Mouse (Mus musculus) forebrain, postnatal 0 days (tissue): ENCODE results near the gene Epha8. TPM values are rescaled to one million over a fixed set of nuclear protein-coding genes. Genes with fewer than 3 reads are reported as not detected.

ENCODE experiments used
- ATAC-seq: fragments of 200-750 bp; cut with Nextera tagmentation; 2 replicates; pipeline ENCODE4 v1.8.0; 2017; ENCODE audit warnings: mild to moderate bottlenecking, moderate library complexity
- DNase-seq: peaks from one replicate; pipeline ENCODE4 v3.0.0-alpha.2; 2015
- H3K27ac ChIP-seq: fragments of 300-500 bp; sonication (generic); 2 replicates; pipeline ENCODE4 v1.5.1; 2014; ENCODE audit warnings: low read depth, mild to moderate bottlenecking, antibody characterized with exemption, low read length, moderate library complexity, mixed read lengths
- H3K27me3 ChIP-seq: fragments of 300-500 bp; sonication (generic); 2 replicates; pipeline ENCODE4 v1.6.1; 2014; ENCODE audit warnings: mild to moderate bottlenecking, low read length, mixed read lengths; ENCODE audit not compliant: insufficient read depth
- H3K36me3 ChIP-seq: fragments of 300-500 bp; sonication (generic); 2 replicates; pipeline ENCODE4 v1.6.1; 2014; ENCODE audit warnings: mild to moderate bottlenecking, moderate library complexity; ENCODE audit not compliant: insufficient read depth
- H3K4me1 ChIP-seq: fragments of 300-500 bp; sonication (generic); 2 replicates; pipeline ENCODE4 v1.6.1; 2014; ENCODE audit warnings: antibody characterized with exemption; ENCODE audit not compliant: insufficient read depth
- H3K4me2 ChIP-seq: fragments of 300-500 bp; sonication (generic); 2 replicates; pipeline ENCODE4 v1.6.1; 2014; ENCODE audit warnings: low read depth, mild to moderate bottlenecking, moderate library complexity
- H3K4me3 ChIP-seq: fragments of 300-500 bp; sonication (generic); 2 replicates; pipeline ENCODE4 v1.5.1; 2014; ENCODE audit warnings: low read depth, low read length, mixed read lengths
- H3K9ac ChIP-seq: fragments of 300-500 bp; sonication (generic); 2 replicates; pipeline ENCODE4 v1.6.1; 2014; ENCODE audit warnings: mild to moderate bottlenecking
- H3K9me3 ChIP-seq: fragments of 300-500 bp; sonication (generic); 2 replicates; pipeline ENCODE4 v1.6.1; 2016; ENCODE audit warnings: low read length
- CTCF ChIP-seq: sonication (generic); IDR thresholded peaks from 2 replicates; pipeline ENCODE4 v1.5.1; 2016; ENCODE audit warnings: antibody characterized with exemption, control low read depth, low read depth
- WGBS: fragments of 180-500 bp; shearing (Covaris S2); extraction: QIAGEN DNeasy Blood & Tissue Kit; methylation state at CpG from one replicate; pipeline ENCODE4 v1.1.7; 2014; 5-methylcytosine and 5-hydroxymethylcytosine counted together
- polyA plus RNA-seq: library from polyadenylated mRNA; unstranded; fragments of >200 nt; fragmentation: Nextera tagmentation; extraction: Ambion mirVana; gene quantifications from 2 replicates; pipeline ENCODE4 v1.2.1, GENCODE M21; 2015
- total RNA-seq: library from RNA; depleted of rRNA; stranded (reverse); fragments of >200 nt; gene quantifications from 2 replicates; pipeline ENCODE4 v1.2.3, GENCODE M21; 2014

Epha8 gene
- total and polyA plus RNA-seq, 2 experiments from 2014 or later = 9.5 to 23.9 TPM

- WGBS = 19% methylated on average over 9 of the region's 9 CpGs
- ATAC-seq = peak; percentile 83
- H3K4me2 ChIP-seq = peak overlapping the region; percentile 31
- H3K27me3 ChIP-seq = no peaks in the 10 kb centered on the region
- H3K27ac ChIP-seq = peak overlapping the region; percentile 45
- DNase-seq = peak; percentile 77
- TF ChIP-seq CTCF = no peak
- peaks cover 11% of the 10 kb centered on the region for H3K4me1 ChIP-seq
- H3K4me3 ChIP-seq = 0 out of 2 replicates have a peak overlapping the region, but pooled peaks have one; percentile 7
- no peaks in the 10 kb centered on the region for H3K9me3 ChIP-seq
- H3K9ac ChIP-seq = no peak overlapping the region
- H3K36me3 ChIP-seq = no peaks in the 10 kb centered on the region
Measured at GRCm38 (mm10) chr4:136967511-136967910, 10.9 kb upstream of the Epha8 start.

- Histone ChIP-seq H3K9ac (no peak overlapping the region), H3K4me1 (peaks cover 16% of the 10 kb centered on the region), H3K27ac (peak overlapping the region; percentile 45; the same call in 1 of the 2 replicates), H3K9me3 (no peaks in the 10 kb centered on the region), H3K4me3 (no peak overlapping the region), H3K4me2 (0 out of 2 replicates have a peak overlapping the region, but pooled peaks have one; percentile 31), H3K36me3 (no peaks in the 10 kb centered on the region), H3K27me3 (no peaks in the 10 kb centered on the region)
- ATAC-seq (no peak), DNase-seq (no peak)
- TF ChIP-seq CTCF = no peak
- WGBS = 35% methylated on average over 16 of the region's 16 CpGs
Measured at GRCm38 (mm10) chr4:136966493-136967390, 10.1 kb upstream of the Epha8 start.

GRCm38 (mm10) chr4:136964990-136965421 is 8.4 kb upstream of the Epha8 start:
- Histone ChIP-seq H3K27ac (no peak overlapping the region), H3K4me2 (no peak overlapping the region), H3K4me1 (peaks cover 16% of the 10 kb centered on the region), H3K9ac (no peak overlapping the region), H3K9me3 (no peaks in the 10 kb centered on the region), H3K36me3 (no peaks in the 10 kb centered on the region), H3K27me3 (no peaks in the 10 kb centered on the region), H3K4me3 (no peak overlapping the region)
- TF ChIP-seq CTCF = no peak
- no peak for ATAC-seq
- DNase-seq = no peak
- 23% methylated on average over 15 of the region's 15 CpGs for WGBS

- H3K27me3 ChIP-seq = peaks cover 12% of the 10 kb centered on the region
- TF ChIP-seq CTCF = no peak
Measured at GRCm38 (mm10) chr4:136962447-136962846, 5.8 kb upstream of the Epha8 start.

GRCm38 (mm10) chr4:136961642-136962285 is 5.1 kb upstream of the Epha8 start:
- DNase-seq = no peak

More at GRCm38 (mm10) chr4:136962447-136962846, 5.8 kb upstream of the Epha8 start:
- H3K36me3 ChIP-seq = no peaks in the 10 kb centered on the region
- ATAC-seq = no peak
- H3K27ac ChIP-seq = no peak overlapping the region
- no peak overlapping the region for H3K4me2 ChIP-seq
- H3K9me3 ChIP-seq = no peaks in the 10 kb centered on the region
- no peak for DNase-seq
- peaks cover 16% of the 10 kb centered on the region for H3K4me1 ChIP-seq
- H3K4me3 ChIP-seq = no peak overlapping the region
- H3K9ac ChIP-seq = no peak overlapping the region
- WGBS = 53% methylated on average over 4 of the region's 4 CpGs

GRCm38 (mm10) chr4:136960581-136960980 is 4.0 kb upstream of the Epha8 start:
- peaks cover 18% of the 10 kb centered on the region for H3K27me3 ChIP-seq
- 65% methylated on average over 9 of the region's 9 CpGs for WGBS
- no peak for ATAC-seq

More at GRCm38 (mm10) chr4:136961642-136962285, 5.1 kb upstream of the Epha8 start:
- peak; percentile 27; the same call in 1 of the 2 replicates for ATAC-seq
- WGBS = 44% methylated on average over 4 of the region's 4 CpGs
- H3K27me3 ChIP-seq = peaks cover 18% of the 10 kb centered on the region
- H3K36me3 ChIP-seq = no peaks in the 10 kb centered on the region
- no peak overlapping the region for H3K9ac ChIP-seq
- H3K9me3 ChIP-seq = no peaks in the 10 kb centered on the region
- H3K4me3 ChIP-seq = no peak overlapping the region
- TF ChIP-seq CTCF = no peak
- H3K27ac ChIP-seq = no peak overlapping the region
- H3K4me2 ChIP-seq = no peak overlapping the region
- peaks cover 9% of the 10 kb centered on the region; the same call in 1 of the 2 replicates for H3K4me1 ChIP-seq

More at GRCm38 (mm10) chr4:136960581-136960980, 4.0 kb upstream of the Epha8 start:
- DNase-seq = no peak
- Histone ChIP-seq H3K9me3 (no peaks in the 10 kb centered on the region), H3K4me2 (no peak overlapping the region), H3K36me3 (no peaks in the 10 kb centered on the region), H3K4me3 (no peak overlapping the region), H3K4me1 (peaks cover 5% of the 10 kb centered on the region; the same call in 1 of the 2 replicates), H3K27ac (no peak overlapping the region), H3K9ac (no peak overlapping the region)
- no peak for TF ChIP-seq CTCF
